Mouse (Mus musculus) cerebellum, adult 2 months (tissue): ENCODE results near the gene Hoxd9. TPM values are rescaled to one million over a fixed set of nuclear protein-coding genes. Genes with fewer than 3 reads are reported as not detected.

Source experiments
- DNase-seq, 2 experiments: peaks; one replicate each; pipeline ENCODE4 v3.0.0; 2021
- H3K27ac ChIP-seq: fragments of 200-500 bp; 2 replicates; pipeline ENCODE4 v1.5.1; 2012; ENCODE audit warnings: low read length, control low read depth, inconsistent platforms; ENCODE audit not compliant: insufficient read depth
- H3K27me3 ChIP-seq: fragments of 200-500 bp; 2 replicates; pipeline ENCODE4 v1.6.1; 2012; ENCODE audit warnings: inconsistent platforms, mild to moderate bottlenecking, low read length, moderate library complexity; ENCODE audit not compliant: control insufficient read depth, insufficient read depth
- H3K4me1 ChIP-seq: fragments of 200-500 bp; 2 replicates; pipeline ENCODE4 v1.6.1; 2011; ENCODE audit warnings: low read length; ENCODE audit not compliant: control insufficient read depth, insufficient read depth
- H3K4me3 ChIP-seq: fragments of 200-500 bp; replicated peaks from 2 replicates; pipeline ENCODE3; 2011; ENCODE audit warnings: mild to moderate bottlenecking, low read depth, low read length, control low read depth; ENCODE audit not compliant: insufficient read depth
- CTCF ChIP-seq: fragments of 200-500 bp; IDR thresholded peaks from 2 replicates; pipeline ENCODE4 v1.5.1; 2011; ENCODE audit warnings: low read depth, mild to moderate bottlenecking, control low read depth, low read length, moderate library complexity, borderline replicate concordance; ENCODE audit not compliant: insufficient read depth
- POLR2A ChIP-seq: fragments of 200-500 bp; IDR thresholded peaks from 2 replicates; pipeline ENCODE4 v1.6.1; 2011; ENCODE audit warnings: low read length, control low read depth, borderline replicate concordance; ENCODE audit not compliant: insufficient read depth
- WGBS: fragments of 180-500 bp; shearing (Covaris S2); methylation state at CpG from one replicate; pipeline ENCODE4 v1.1.7; 2018; 5-methylcytosine and 5-hydroxymethylcytosine counted together
- polyA plus RNA-seq: library from polyadenylated mRNA; depleted of rRNA; stranded (reverse); fragments of >200 nt; gene quantifications from 2 replicates; pipeline ENCODE4 v1.2.3, GENCODE M21; 2012

Hoxd9 gene
- polyA plus RNA-seq, 1 experiment = not detected

- 5% methylated on average over 12 of the region's 12 CpGs for WGBS
These were observed 8.5 kb upstream of the Hoxd9 start for GRCm38 (mm10) chr2:74688795-74689573.

GRCm38 (mm10) chr2:74689574-74690337, 7.8 kb upstream of the Hoxd9 start:
- TF ChIP-seq POLR2A (no peak), CTCF (no peak)
- no peak overlapping the region for H3K4me3 ChIP-seq
- no peak for DNase-seq
- no peaks in the 10 kb centered on the region for H3K4me1 ChIP-seq
- H3K27ac ChIP-seq = no peak overlapping the region
- peaks cover 22% of the 10 kb centered on the region; the same call in 1 of the 2 replicates for H3K27me3 ChIP-seq
- WGBS = 3% methylated on average over 24 of the region's 24 CpGs

More at GRCm38 (mm10) chr2:74688795-74689573, 8.5 kb upstream of the Hoxd9 start:
- no peak for DNase-seq
- Histone ChIP-seq H3K27me3 (peaks cover 22% of the 10 kb centered on the region; the same call in 1 of the 2 replicates), H3K4me1 (no peaks in the 10 kb centered on the region), H3K27ac (no peak overlapping the region), H3K4me3 (no peak overlapping the region)
- no peak for TF ChIP-seq POLR2A
- no peak for TF ChIP-seq CTCF

- 11% methylated on average over 8 of the region's 8 CpGs for WGBS
- TF ChIP-seq CTCF (no peak), POLR2A (no peak)
- Histone ChIP-seq H3K4me3 (no peak overlapping the region), H3K27ac (no peak overlapping the region), H3K4me1 (no peaks in the 10 kb centered on the region), H3K27me3 (peaks cover 22% of the 10 kb centered on the region; the same call in 1 of the 2 replicates)
- no peak for DNase-seq
These were observed 7.2 kb upstream of the Hoxd9 start for GRCm38 (mm10) chr2:74690338-74690716.

GRCm38 (mm10) chr2:74691022-74691951, 6.2 kb upstream of the Hoxd9 start, which contains the start of gene Hoxd10:
Gene Hoxd10 (plus strand): TSS chr2:74691924.
- DNase-seq = no peak
- Histone ChIP-seq H3K27ac (no peak within 1 kb of the TSS), H3K27me3 (peaks cover 22% of the 10 kb centered on the region; the same call in 1 of the 2 replicates), H3K4me1 (no peaks in the 10 kb centered on the region), H3K4me3 (no peak within 1 kb of the TSS)
- WGBS = 2% methylated on average over 56 of the region's 56 CpGs
- no peak for TF ChIP-seq POLR2A
- no peak for TF ChIP-seq CTCF

GRCm38 (mm10) chr2:74691995-74692807, 5.3 kb upstream of the Hoxd9 start:
- WGBS = 6% methylated on average over 35 of the region's 35 CpGs
- TF ChIP-seq CTCF (no peak), POLR2A (no peak)
- DNase-seq = no peak
- Histone ChIP-seq H3K4me1 (no peaks in the 10 kb centered on the region), H3K27me3 (peaks cover 22% of the 10 kb centered on the region; the same call in 1 of the 2 replicates), H3K4me3 (no peak overlapping the region), H3K27ac (no peak overlapping the region)

GRCm38 (mm10) chr2:74692808-74693431, 4.6 kb upstream of the Hoxd9 start:
- no peak overlapping the region for H3K27ac ChIP-seq
- peaks cover 23% of the 10 kb centered on the region; the same call in 1 of the 2 replicates for H3K27me3 ChIP-seq
- no peak for TF ChIP-seq POLR2A
- no peak for TF ChIP-seq CTCF
- 2% methylated on average over 20 of the region's 20 CpGs for WGBS
- H3K4me1 ChIP-seq = no peaks in the 10 kb centered on the region
- no peak overlapping the region for H3K4me3 ChIP-seq
- no peak for DNase-seq
